Mouse (Mus musculus) kidney, adult 2 months (tissue): ENCODE data around the gene Samd4b. TPM values are rescaled to one million over a fixed set of nuclear protein-coding genes. Genes with fewer than 3 reads are reported as not detected.

Experiments
- DNase-seq: peaks from one replicate; pipeline ENCODE4 v3.0.0; 2021
- H3K27ac ChIP-seq: fragments of 200-500 bp; 2 replicates; pipeline ENCODE4 v1.5.1; 2012; ENCODE audit warnings: low read depth, low read length, control low read depth, inconsistent platforms; ENCODE audit not compliant: insufficient read depth
- H3K27me3 ChIP-seq: fragments of 200-500 bp; replicated peaks from 2 replicates; pipeline ENCODE4 v1.6.1; 2012; ENCODE audit warnings: mild to moderate bottlenecking, moderate library complexity, low read length, inconsistent platforms; ENCODE audit not compliant: control insufficient read depth, insufficient read depth
- H3K36me3 ChIP-seq: fragments of 200-500 bp; 2 replicates; pipeline ENCODE4 v1.6.1; 2012; ENCODE audit warnings: mild to moderate bottlenecking, moderate library complexity, low read length, inconsistent platforms; ENCODE audit not compliant: control insufficient read depth, insufficient read depth
- H3K4me1 ChIP-seq: fragments of 200-500 bp; 2 replicates; pipeline ENCODE4 v1.6.1; 2011; ENCODE audit warnings: low read length; ENCODE audit not compliant: control insufficient read depth, insufficient read depth
- H3K4me3 ChIP-seq: fragments of 200-500 bp; 2 replicates; pipeline ENCODE4 v1.5.1; 2011; ENCODE audit warnings: mild to moderate bottlenecking, low read depth, low read length, control low read depth; ENCODE audit not compliant: insufficient read depth
- CTCF ChIP-seq: fragments of 200-500 bp; conservative IDR thresholded peaks from 2 replicates; pipeline ENCODE4 v1.5.1; 2011; ENCODE audit warnings: low read depth, mild to moderate bottlenecking, control low read depth, low read length, moderate library complexity, mixed read lengths; ENCODE audit not compliant: insufficient read depth, insufficient read length
- POLR2A ChIP-seq: fragments of 200-500 bp; IDR thresholded peaks from one replicate; pipeline ENCODE4 v1.6.1; 2011; ENCODE audit warnings: low read depth, low read length, control low read depth
- WGBS: fragments of 180-500 bp; shearing (Covaris S2); methylation state at CpG from one replicate; pipeline ENCODE4 v1.1.7; 2018; 5-methylcytosine and 5-hydroxymethylcytosine counted together
- polyA plus RNA-seq: library from polyadenylated mRNA; depleted of rRNA; stranded (reverse); fragments of >200 nt; gene quantifications from 2 replicates; pipeline ENCODE4 v1.2.3, GENCODE M21; 2012

Gene Samd4b
- polyA plus RNA-seq, 1 experiment = 67.0 TPM

DNA sequence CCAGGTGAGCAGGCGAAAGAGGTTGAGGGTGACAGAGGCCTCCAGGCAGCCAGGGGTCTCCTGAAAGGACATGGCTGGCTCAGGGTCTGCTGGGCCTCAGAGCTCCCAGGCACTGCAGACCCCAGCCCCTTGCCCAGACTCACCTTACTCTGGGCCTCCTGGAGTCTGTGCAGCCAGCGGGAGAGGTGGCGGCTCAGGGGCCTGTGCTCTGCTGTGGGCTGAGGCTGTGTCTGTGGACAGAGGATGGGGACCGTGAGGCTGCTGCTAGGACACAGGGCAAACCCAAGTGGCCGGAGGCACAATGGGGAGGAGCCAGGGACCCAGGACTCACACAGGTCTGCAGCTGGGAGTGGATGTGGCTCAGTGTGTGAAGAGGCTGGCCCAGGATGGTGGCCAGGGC is 120.6 kb downstream of the Samd4b start:
- Histone ChIP-seq H3K27me3 (no peaks in the 10 kb centered on the region), H3K4me1 (no peaks in the 10 kb centered on the region), H3K36me3 (no peaks in the 10 kb centered on the region), H3K27ac (no peak overlapping the region), H3K4me3 (no peak overlapping the region)
- 84% methylated on average over 5 of the region's 5 CpGs for WGBS
- TF ChIP-seq CTCF (no peak), POLR2A (no peak)
- DNase-seq = no peak

DNA sequence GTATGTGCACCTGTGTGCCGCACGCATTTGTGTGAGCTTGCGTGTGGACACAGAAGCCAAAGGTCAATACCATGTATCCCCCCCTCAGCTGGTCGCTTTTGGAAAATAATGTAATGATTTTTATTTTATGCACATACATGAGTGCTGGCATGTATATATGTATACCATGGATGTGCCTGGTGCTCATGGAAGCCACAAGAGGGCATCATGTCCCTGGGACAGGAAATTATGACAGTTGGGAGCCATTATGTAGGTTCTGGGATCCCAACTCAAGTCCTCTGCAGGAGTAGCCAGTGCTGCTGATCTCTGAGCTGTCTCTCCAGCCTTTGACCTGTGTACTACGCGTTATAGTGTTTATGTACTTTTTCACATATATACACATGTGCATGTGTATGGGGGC is 121.8 kb downstream of the Samd4b start:
- no peak overlapping the region for H3K27ac ChIP-seq
- TF ChIP-seq CTCF (no peak), POLR2A (no peak)
- H3K4me3 ChIP-seq = no peak overlapping the region
- no peaks in the 10 kb centered on the region for H3K36me3 ChIP-seq
- no peaks in the 10 kb centered on the region for H3K27me3 ChIP-seq
- WGBS = 93% methylated on average over 6 of the region's 6 CpGs
- DNase-seq = no peak
- H3K4me1 ChIP-seq = no peaks in the 10 kb centered on the region

DNA sequence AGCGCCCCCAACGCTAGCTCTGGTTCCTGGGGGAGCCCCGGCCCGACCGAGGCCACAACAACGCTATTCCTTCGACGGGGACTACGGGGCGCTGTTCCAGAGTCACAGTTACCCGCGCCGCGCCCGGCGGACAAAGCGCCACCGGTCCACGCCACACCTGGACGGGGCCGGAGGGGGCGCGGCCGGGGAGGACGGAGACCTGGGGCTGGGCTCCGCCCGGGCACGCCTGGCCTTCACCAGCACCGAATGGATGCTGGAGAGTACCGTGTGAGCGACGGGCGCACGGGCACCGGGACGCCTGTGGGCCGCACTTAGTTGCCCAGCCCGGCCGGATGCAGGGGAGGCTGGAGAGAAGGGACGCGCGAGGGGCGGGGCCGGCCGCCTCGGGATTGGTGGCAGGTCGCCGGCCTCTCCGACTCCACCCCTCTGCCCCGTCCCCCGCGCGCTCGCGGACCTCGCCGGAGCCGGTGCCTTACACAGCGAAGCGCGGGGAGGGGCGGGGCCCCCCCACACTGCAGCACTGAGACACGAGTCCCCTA is 130.7 kb downstream of the Samd4b start:
- Histone ChIP-seq H3K27ac (no peak overlapping the region), H3K27me3 (no peaks in the 10 kb centered on the region), H3K4me3 (peak overlapping the region; percentile 62), H3K36me3 (no peaks in the 10 kb centered on the region), H3K4me1 (no peaks in the 10 kb centered on the region)
- 2% methylated on average over 61 of the region's 63 CpGs for WGBS
- TF ChIP-seq CTCF = no peak
- TF ChIP-seq POLR2A = no peak
- DNase-seq = peak; percentile 67

DNA sequence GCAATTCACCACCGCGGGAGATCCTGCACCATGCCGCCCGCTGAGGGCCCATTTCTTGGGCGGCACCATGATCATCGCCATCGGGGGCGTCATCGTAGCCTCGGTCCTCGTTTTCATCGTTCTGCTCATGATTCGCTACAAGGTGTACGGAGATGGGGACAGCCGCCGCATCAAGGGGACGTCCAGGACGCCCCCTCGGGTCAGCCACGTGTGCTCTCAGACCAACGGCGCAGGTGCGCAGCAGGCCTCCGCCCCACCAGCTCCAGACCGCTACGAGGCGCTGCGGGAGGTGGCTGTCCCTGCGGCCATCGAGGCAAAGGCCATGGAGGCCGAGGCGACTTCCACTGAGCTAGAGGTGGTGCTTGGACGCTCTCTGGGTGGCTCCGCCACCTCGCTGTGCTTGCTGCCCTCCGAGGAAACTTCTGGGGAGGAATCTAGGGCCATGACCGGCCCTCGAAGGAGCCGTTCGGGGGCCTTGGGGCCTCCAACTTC is 131.2 kb downstream of the Samd4b start:
- Histone ChIP-seq H3K4me1 (no peaks in the 10 kb centered on the region), H3K4me3 (peak overlapping the region; percentile 62; the same call in 1 of the 2 replicates), H3K36me3 (no peaks in the 10 kb centered on the region), H3K27me3 (no peaks in the 10 kb centered on the region), H3K27ac (no peak overlapping the region)
- WGBS = 33% methylated on average over 40 of the region's 40 CpGs
- TF ChIP-seq POLR2A = no peak
- no peak for TF ChIP-seq CTCF
- no peak for DNase-seq

DNA sequence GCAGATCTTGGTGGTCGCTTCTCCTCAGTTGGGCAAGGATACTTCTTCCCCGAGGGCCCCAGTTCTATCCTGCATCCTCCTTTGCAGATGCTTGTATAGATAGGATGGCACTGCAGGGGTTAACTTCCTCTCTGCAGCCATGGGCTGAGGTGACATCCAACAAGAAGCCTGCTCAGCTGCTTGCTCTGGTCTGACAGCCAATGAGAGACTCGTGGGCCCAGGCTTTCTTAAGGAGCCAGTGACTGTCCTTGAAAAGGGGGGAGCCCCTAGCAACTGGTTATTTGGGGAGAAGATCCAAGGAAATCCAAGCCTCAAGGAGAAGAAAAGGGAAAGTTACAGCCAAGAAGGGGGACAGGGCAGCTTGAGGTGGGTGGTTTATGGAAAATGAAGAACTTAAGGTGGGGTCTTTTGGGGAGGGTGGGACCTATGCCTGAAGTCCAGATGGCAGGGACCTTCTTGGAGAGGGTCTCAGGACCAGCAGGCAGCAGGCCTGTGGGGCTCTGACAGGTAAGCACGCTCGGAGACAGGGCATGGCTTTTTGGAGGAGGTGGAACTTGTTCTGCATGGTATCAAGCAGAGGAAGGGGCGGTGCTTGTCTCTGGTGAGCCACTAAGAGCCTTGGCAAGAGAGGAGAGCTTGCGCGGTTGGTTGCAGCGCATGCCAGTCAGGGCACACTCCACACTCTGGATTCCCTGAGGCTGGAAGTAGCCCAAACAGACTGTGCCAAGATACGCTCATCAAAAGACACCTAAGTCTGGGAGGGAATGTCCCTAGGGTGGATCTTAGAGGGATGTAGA is 133.3 kb downstream of the Samd4b start:
- WGBS = 52% methylated on average over 10 of the region's 10 CpGs
- no peaks in the 10 kb centered on the region for H3K36me3 ChIP-seq
- TF ChIP-seq POLR2A (no peak), CTCF (no peak)
- no peaks in the 10 kb centered on the region for H3K4me1 ChIP-seq
- H3K27me3 ChIP-seq = no peaks in the 10 kb centered on the region
- H3K4me3 ChIP-seq = peak overlapping the region; percentile 13; the same call in 1 of the 2 replicates
- no peak overlapping the region for H3K27ac ChIP-seq
- peak; percentile 80 for DNase-seq

DNA sequence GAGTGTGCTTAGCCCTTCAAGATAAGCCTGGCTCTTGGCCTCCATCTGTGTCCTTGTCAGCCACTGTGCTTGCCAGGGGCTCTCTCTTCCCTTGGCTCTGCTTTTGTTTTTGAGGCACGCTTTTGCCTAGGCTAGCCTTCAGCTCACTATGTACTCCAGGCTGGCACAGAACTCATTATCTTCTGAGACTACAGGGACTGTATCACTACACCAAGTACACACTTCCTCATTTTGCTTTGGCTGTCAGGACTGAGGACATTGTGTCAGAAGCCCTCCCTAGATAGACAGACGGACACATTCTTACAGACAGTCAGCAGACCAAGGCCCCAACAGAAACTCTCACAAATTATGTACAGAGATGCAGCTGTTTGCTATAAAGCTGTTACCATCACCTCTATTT is 135.2 kb downstream of the Samd4b start:
- no peak for DNase-seq
- H3K27me3 ChIP-seq = no peaks in the 10 kb centered on the region
- no peak overlapping the region for H3K27ac ChIP-seq
- no peak for TF ChIP-seq CTCF
- no peak for TF ChIP-seq POLR2A
- WGBS = 98% methylated on average over 2 of the region's 2 CpGs
- H3K4me3 ChIP-seq = no peak overlapping the region
- no peaks in the 10 kb centered on the region for H3K36me3 ChIP-seq
- no peaks in the 10 kb centered on the region for H3K4me1 ChIP-seq

DNA sequence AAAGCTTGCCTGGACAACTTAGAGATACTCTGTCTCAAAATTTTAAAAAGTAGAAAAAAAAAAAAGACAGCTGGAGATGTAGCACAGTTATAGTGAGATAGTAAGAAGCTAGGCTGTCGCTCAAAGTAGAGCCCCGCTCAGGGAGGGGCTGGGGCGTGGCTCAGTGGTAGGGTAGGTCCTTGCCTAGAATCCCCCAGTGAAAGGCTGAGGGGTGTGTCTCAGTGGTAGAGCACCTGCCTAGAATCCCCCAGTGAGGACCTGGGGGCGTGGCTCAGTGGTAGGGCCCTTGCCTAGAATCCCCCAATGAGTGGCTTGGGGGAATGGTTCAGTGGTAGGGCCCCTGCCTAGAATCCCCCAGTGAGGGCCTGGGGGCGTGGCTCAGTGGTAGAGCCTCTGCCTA is 137.6 kb downstream of the Samd4b start:
- TF ChIP-seq POLR2A (no peak), CTCF (no peak)
- H3K36me3 ChIP-seq = no peaks in the 10 kb centered on the region
- no peaks in the 10 kb centered on the region for H3K27me3 ChIP-seq
- no peaks in the 10 kb centered on the region for H3K4me1 ChIP-seq
- 98% methylated on average over 5 of the region's 5 CpGs for WGBS
- H3K27ac ChIP-seq = no peak overlapping the region
- no peak overlapping the region for H3K4me3 ChIP-seq
- DNase-seq = no peak
